Mouse (Mus musculus) liver, adult 2 months (tissue): ENCODE results near the gene Arhgef3.

ENCODE experiments used
- CTCF ChIP-seq: fragments of 200-500 bp; IDR thresholded peaks from 2 replicates; pipeline ENCODE4 v1.5.1; 2011; ENCODE audit warnings: low read depth, low read length, control low read depth
- POLR2A ChIP-seq: fragments of 200-500 bp; IDR thresholded peaks from 2 replicates; pipeline ENCODE4 v1.6.1; 2011; ENCODE audit warnings: low read length, control low read depth; ENCODE audit not compliant: insufficient read depth; ENCODE audit errors: extremely low read depth

- TF ChIP-seq CTCF = no peak
- no peak for TF ChIP-seq POLR2A
Measured at GRCm38 (mm10) chr14:27412699-27413098, 298.0 kb downstream of the Arhgef3 start.
